Mouse (Mus musculus) lung, postnatal 0 days (tissue): Measurements from ENCODE around the gene Ccr1. TPM values are rescaled to one million over a fixed set of nuclear protein-coding genes. Genes with fewer than 3 reads are reported as not detected.
A peak's percentile ranks its signal among the peaks of the same experiment; 100 is the strongest.
"Not testable (repeated sequence)": the region's sequence is repeated elsewhere in the genome, so short reads cannot be mapped to it uniquely, and the experiment has no call there.

Experiments used
- ATAC-seq: fragments of 200-750 bp; cut with Nextera tagmentation; 2 replicates; pipeline ENCODE4 v1.8.0; 2017; ENCODE audit warnings: moderate library complexity
- DNase-seq: peaks from one replicate; pipeline ENCODE4 v3.0.0-alpha.2; 2016; ENCODE audit warnings: low spot score
- H3K27ac ChIP-seq: fragments of 300-500 bp; sonication (generic); 2 replicates; pipeline ENCODE4 v1.5.1; 2014; ENCODE audit warnings: antibody characterized with exemption, mild to moderate bottlenecking, low read length, mixed read lengths
- H3K27me3 ChIP-seq: fragments of 300-500 bp; sonication (generic); replicated peaks from 2 replicates; pipeline ENCODE4 v1.6.1; 2014; ENCODE audit warnings: low read length, mixed read lengths; ENCODE audit not compliant: insufficient read depth
- H3K36me3 ChIP-seq: fragments of 300-500 bp; sonication (generic); 2 replicates; pipeline ENCODE4 v1.6.1; 2014; ENCODE audit warnings: low read length, mixed read lengths; ENCODE audit not compliant: insufficient read depth
- H3K4me1 ChIP-seq: fragments of 300-500 bp; sonication (generic); 2 replicates; pipeline ENCODE4 v1.6.1; 2014; ENCODE audit warnings: antibody characterized with exemption, low read depth, low read length, mixed read lengths; ENCODE audit not compliant: insufficient read depth
- H3K4me2 ChIP-seq: fragments of 300-500 bp; sonication (generic); replicated peaks from 2 replicates; pipeline ENCODE4 v1.6.1; 2014; ENCODE audit warnings: low read depth, mild to moderate bottlenecking, low read length, moderate library complexity, mixed read lengths
- H3K4me3 ChIP-seq: fragments of 300-500 bp; sonication (generic); 2 replicates; pipeline ENCODE4 v1.5.1; 2014; ENCODE audit warnings: low read depth, low read length
- H3K9ac ChIP-seq: fragments of 300-500 bp; sonication (generic); replicated peaks from 2 replicates; pipeline ENCODE4 v1.6.1; 2014; ENCODE audit warnings: low read depth, mild to moderate bottlenecking
- H3K9me3 ChIP-seq: fragments of 300-500 bp; sonication (generic); 2 replicates; pipeline ENCODE4 v1.6.1; 2016; ENCODE audit warnings: low read length, mixed read lengths
- CTCF ChIP-seq: IDR thresholded peaks from 2 replicates; pipeline ENCODE4 v1.5.1; 2016; ENCODE audit warnings: antibody characterized with exemption, mild to moderate bottlenecking
- EP300 ChIP-seq: IDR thresholded peaks from 2 replicates; pipeline ENCODE4 v1.6.1; 2016; ENCODE audit warnings: antibody characterized with exemption, mild to moderate bottlenecking, control low read depth
- WGBS: fragments of 180-500 bp; shearing (Covaris S2); extraction: QIAGEN DNeasy Blood & Tissue Kit; methylation state at CpG from one replicate; pipeline ENCODE4 v1.1.7; 2014; 5-methylcytosine and 5-hydroxymethylcytosine counted together
- polyA plus RNA-seq: library from polyadenylated mRNA; unstranded; fragments of >200 nt; fragmentation: Nextera tagmentation; extraction: Ambion mirVana; gene quantifications from 2 replicates; pipeline ENCODE4 v1.2.1, GENCODE M21; 2015

The Ccr1 gene
- polyA plus RNA-seq, 1 experiment from 2014 or later: 8.2 TPM

DNA sequence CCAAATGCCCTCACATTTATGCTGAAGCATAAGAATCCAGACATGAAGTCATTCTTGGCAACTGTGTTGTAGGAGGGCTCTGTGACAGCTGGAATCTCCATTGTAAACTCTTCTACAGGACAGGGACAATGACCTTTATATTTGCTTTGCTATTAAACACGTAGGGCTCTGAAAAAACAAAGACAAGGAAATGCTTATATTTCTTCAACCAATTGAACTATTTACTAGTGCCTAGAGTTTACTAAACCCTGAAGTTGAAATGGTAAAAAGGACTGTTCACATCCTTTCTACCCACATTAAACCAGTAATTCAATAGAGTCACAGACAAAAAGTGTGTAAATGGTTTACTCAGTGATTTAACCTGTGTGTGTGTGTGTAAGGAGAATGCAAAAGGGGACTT is 9.8 kb upstream of the Ccr1 start, which contains the start of gene Ccr1l1:
Ccr1l1 (minus strand) TSS at position 101 of the 400 bp plus-strand sequence.
- Histone ChIP-seq H3K4me3 (no peak within 1 kb of the TSS), H3K27ac (no peak within 1 kb of the TSS), H3K9me3 (no peaks in the 10 kb centered on the region), H3K36me3 (no peaks in the 10 kb centered on the region), H3K9ac (no peak within 1 kb of the TSS), H3K4me2 (no peak within 1 kb of the TSS), H3K27me3 (no peaks in the 10 kb centered on the region), H3K4me1 (no peaks in the 10 kb centered on the region)
- ATAC-seq (no peak), DNase-seq (no peak)
- 15% methylated on average over 1 of the region's 1 CpGs for WGBS
- TF ChIP-seq CTCF (no peak), EP300 (no peak)

GRCm38 (mm10) chr9:123976876-123977663 is 8.6 kb upstream of the Ccr1 start:
- no peaks in the 10 kb centered on the region for H3K9me3 ChIP-seq
- H3K4me2 ChIP-seq: no peak overlapping the region
- no peak overlapping the region for H3K27ac ChIP-seq
- 75% methylated on average over 9 of the region's 9 CpGs for WGBS
- ATAC-seq: no peak
- TF ChIP-seq CTCF: no peak
- TF ChIP-seq EP300: no peak
- no peak for DNase-seq
- H3K9ac ChIP-seq: no peak overlapping the region
- H3K4me1 ChIP-seq: no peaks in the 10 kb centered on the region
- no peaks in the 10 kb centered on the region for H3K36me3 ChIP-seq
- H3K4me3 ChIP-seq: no peak overlapping the region
- H3K27me3 ChIP-seq: no peaks in the 10 kb centered on the region

DNA sequence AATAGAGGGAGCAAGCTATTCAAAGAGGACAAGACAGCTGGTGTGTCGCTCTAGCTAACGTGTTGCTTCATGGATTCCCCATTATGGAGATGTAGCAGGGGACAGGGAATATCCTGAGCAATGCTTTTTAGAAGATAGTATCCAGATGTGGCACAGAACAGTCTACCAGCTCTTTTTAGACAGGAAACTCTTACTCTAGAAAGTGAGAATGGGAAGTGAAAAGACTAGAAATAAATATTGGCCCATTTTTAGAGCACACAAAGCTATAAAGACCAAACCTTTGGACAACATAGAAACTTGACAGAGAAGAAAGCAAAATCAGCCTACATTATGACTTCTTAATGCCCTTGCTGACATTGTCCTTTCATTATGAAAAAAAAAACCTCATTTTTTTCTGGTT is 7.1 kb upstream of the Ccr1 start:
- H3K9ac ChIP-seq: no peak overlapping the region
- no peak for ATAC-seq
- H3K27ac ChIP-seq: no peak overlapping the region
- no peak overlapping the region for H3K4me2 ChIP-seq
- H3K27me3 ChIP-seq: no peaks in the 10 kb centered on the region
- H3K4me3 ChIP-seq: no peak overlapping the region
- H3K36me3 ChIP-seq: no peaks in the 10 kb centered on the region
- TF ChIP-seq EP300 (no peak), CTCF (no peak)
- no peak for DNase-seq
- 60% methylated on average over 2 of the region's 2 CpGs for WGBS
- no peaks in the 10 kb centered on the region for H3K4me1 ChIP-seq
- H3K9me3 ChIP-seq: no peaks in the 10 kb centered on the region

GRCm38 (mm10) chr9:123966858-123967495 is 1.5 kb downstream of the Ccr1 start:
- H3K9me3 ChIP-seq, H3K9ac ChIP-seq, H3K4me2 ChIP-seq, H3K27ac ChIP-seq, H3K4me1 ChIP-seq, H3K36me3 ChIP-seq, DNase-seq, H3K27me3 ChIP-seq, H3K4me3 ChIP-seq, ATAC-seq: not testable (repeated sequence)
- 74% methylated on average over 1 of the region's 4 CpGs for WGBS

DNA sequence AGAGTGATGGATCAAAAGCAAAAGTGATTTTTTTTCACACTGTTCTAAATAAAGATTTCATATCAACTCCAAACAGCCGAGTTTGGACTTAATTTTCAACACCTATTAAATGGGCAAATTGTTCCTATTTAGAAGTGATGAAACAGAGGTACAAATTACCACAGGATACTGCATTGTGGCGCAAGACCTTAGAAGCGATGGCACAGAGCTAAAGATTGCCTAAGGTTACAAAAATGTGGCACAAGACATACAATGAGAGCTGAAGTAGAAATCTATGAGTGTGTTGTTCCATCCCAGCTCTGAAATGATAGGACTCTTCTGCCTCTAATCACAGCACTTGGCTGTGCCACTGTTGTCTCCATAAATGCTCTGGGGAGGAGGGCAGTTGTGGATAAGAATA is 3.7 kb downstream of the Ccr1 start:
- H3K4me1 ChIP-seq: no peaks in the 10 kb centered on the region
- H3K36me3 ChIP-seq: no peaks in the 10 kb centered on the region
- no peak for ATAC-seq
- no peak overlapping the region for H3K4me3 ChIP-seq
- H3K27me3 ChIP-seq: no peaks in the 10 kb centered on the region
- no peak overlapping the region for H3K27ac ChIP-seq
- TF ChIP-seq CTCF (no peak), EP300 (no peak)
- 71% methylated on average over 3 of the region's 3 CpGs for WGBS
- H3K9ac ChIP-seq: no peak overlapping the region
- peak; percentile 53 for DNase-seq
- H3K4me2 ChIP-seq: no peak overlapping the region
- H3K9me3 ChIP-seq: no peaks in the 10 kb centered on the region

DNA sequence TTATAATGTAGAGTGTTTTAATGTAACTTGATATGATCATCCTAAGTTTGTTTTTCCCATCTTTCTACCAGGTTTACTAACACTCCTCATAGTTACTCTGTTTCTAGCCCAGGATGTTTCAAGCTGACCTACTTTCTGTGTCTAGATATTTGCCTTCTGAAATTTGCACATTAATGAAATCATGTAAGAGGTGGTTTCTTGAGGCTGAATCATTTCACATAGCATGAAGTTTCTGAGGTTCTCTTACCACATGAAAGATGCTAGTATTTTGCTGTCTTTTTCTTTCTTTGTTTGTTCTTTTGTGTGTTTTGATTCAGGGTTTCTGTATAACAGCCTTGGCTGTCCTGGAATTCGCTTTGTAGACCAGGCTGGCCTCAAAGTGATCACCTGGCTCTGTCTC is 8.3 kb downstream of the Ccr1 start:
- no peak for ATAC-seq
- Histone ChIP-seq H3K27ac (no peak overlapping the region), H3K9ac (no peak overlapping the region), H3K4me3 (no peak overlapping the region), H3K4me1 (no peaks in the 10 kb centered on the region), H3K4me2 (no peak overlapping the region), H3K27me3 (no peaks in the 10 kb centered on the region), H3K36me3 (no peaks in the 10 kb centered on the region), H3K9me3 (no peaks in the 10 kb centered on the region)
- WGBS: 75% methylated on average over 1 of the region's 1 CpGs
- no peak for DNase-seq
- TF ChIP-seq EP300 (no peak), CTCF (no peak)
